Mouse (Mus musculus) stomach, postnatal 0 days (tissue): ENCODE measurements around the gene Tspan18. TPM values are rescaled to one million over a fixed set of nuclear protein-coding genes. Genes with fewer than 3 reads are reported as not detected.

Experiments
- ATAC-seq: fragments of 200-750 bp; cut with Nextera tagmentation; 2 replicates; pipeline ENCODE4 v1.8.0; 2017; ENCODE audit not compliant: low FRiP score, low TSS enrichment
- DNase-seq: peaks from one replicate; pipeline ENCODE4 v3.0.0-alpha.2; 2016; ENCODE audit warnings: low spot score
- H3K27ac ChIP-seq: fragments of 300-500 bp; sonication (generic); replicated peaks from 2 replicates; pipeline ENCODE4 v1.5.1; 2014; ENCODE audit warnings: mild to moderate bottlenecking, control low read depth
- H3K27me3 ChIP-seq: fragments of 300-500 bp; sonication (generic); 2 replicates; pipeline ENCODE4 v1.6.1; 2014; ENCODE audit warnings: low read length; ENCODE audit not compliant: control insufficient read depth, insufficient read depth
- H3K36me3 ChIP-seq: fragments of 300-500 bp; sonication (generic); 2 replicates; pipeline ENCODE4 v1.6.1; 2014; ENCODE audit warnings: low read length, mixed read lengths; ENCODE audit not compliant: control insufficient read depth, insufficient read depth
- H3K4me1 ChIP-seq: fragments of 300-500 bp; sonication (generic); replicated peaks from 2 replicates; pipeline ENCODE4 v1.6.1; 2014; ENCODE audit warnings: antibody characterized with exemption; ENCODE audit not compliant: control insufficient read depth, insufficient read depth
- H3K4me2 ChIP-seq: fragments of 300-500 bp; sonication (generic); replicated peaks from 2 replicates; pipeline ENCODE4 v1.6.1; 2014; ENCODE audit warnings: low read depth, mild to moderate bottlenecking, control low read depth, moderate library complexity
- H3K4me3 ChIP-seq: fragments of 300-500 bp; sonication (generic); 2 replicates; pipeline ENCODE4 v1.5.1; 2014; ENCODE audit warnings: low read depth, low read length, control low read depth
- H3K9ac ChIP-seq: fragments of 300-500 bp; sonication (generic); 2 replicates; pipeline ENCODE4 v1.6.1; 2014; ENCODE audit warnings: mild to moderate bottlenecking, low read length, control low read depth, mixed read lengths
- H3K9me3 ChIP-seq: fragments of 300-500 bp; sonication (generic); 2 replicates; pipeline ENCODE4 v1.6.1; 2016; ENCODE audit warnings: low read length; ENCODE audit not compliant: control insufficient read depth
- CTCF ChIP-seq: IDR thresholded peaks from 2 replicates; pipeline ENCODE4 v1.5.1; 2016; ENCODE audit warnings: antibody characterized with exemption, low read depth, mild to moderate bottlenecking, moderate library complexity
- EP300 ChIP-seq: optimal IDR thresholded peaks from 2 replicates; pipeline ENCODE3; 2016; ENCODE audit warnings: antibody characterized with exemption
- WGBS: fragments of 180-500 bp; shearing (Covaris S2); extraction: QIAGEN DNeasy Blood & Tissue Kit; methylation state at CpG from one replicate; pipeline ENCODE4 v1.1.7; 2014; 5-methylcytosine and 5-hydroxymethylcytosine counted together
- polyA plus RNA-seq: library from polyadenylated mRNA; unstranded; fragments of >200 nt; fragmentation: Nextera tagmentation; extraction: Ambion mirVana; gene quantifications from 2 replicates; pipeline ENCODE4 v1.2.1, GENCODE M21; 2015

Gene Tspan18
- polyA plus RNA-seq, 1 experiment from 2014 or later: 8.7 TPM

DNA sequence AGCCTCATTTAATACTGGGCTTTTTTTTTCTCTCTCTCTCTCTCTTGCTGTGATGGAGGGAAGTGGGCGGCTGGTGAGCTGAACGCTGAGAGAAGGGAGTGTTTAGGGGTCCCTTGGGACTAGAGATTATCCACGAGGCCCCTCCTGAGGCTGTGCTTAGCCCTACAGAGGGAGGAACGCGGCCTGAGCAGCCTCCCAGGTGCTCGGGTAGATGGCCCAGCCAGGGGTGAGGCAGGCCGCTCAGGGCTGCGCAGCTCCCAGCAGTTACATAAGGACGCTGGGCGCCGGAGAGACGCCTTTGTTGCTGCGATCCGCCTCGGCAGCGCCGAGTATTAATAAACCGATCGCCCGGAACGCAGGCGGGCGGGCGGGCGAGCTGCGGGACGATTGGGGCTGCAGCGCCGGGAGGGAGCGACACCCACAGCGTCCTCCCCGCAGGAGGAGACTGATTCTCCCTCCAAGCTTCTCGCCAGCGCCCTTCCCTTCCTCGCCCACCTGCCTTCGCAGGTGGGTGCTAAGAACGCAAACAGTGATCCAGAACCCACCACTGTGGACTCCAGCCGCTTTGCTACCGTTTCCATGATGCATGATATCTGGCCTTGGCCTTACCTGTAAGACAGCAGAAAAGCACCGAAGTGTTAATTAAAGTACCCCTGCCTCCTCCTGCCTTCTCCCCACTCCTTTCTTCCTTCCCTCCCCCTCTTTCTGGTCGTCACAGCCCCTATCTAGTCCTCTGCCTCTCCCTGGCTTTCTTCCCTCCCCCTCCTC is 154.0 kb downstream of the Tspan18 start:
- H3K4me3 ChIP-seq: peak overlapping the region; percentile 24
- H3K27me3 ChIP-seq: no peaks in the 10 kb centered on the region
- no peaks in the 10 kb centered on the region for H3K36me3 ChIP-seq
- WGBS: 6% methylated on average over 41 of the region's 41 CpGs
- no peaks in the 10 kb centered on the region for H3K9me3 ChIP-seq
- no peaks in the 10 kb centered on the region; the same call in 1 of the 2 replicates for H3K4me1 ChIP-seq
- ATAC-seq (no peak), DNase-seq (peak; percentile 38)
- TF ChIP-seq CTCF (no peak), EP300 (no peak)
- peak overlapping the region; percentile 49 for H3K4me2 ChIP-seq
- peak overlapping the region; percentile 41; the same call in 1 of the 2 replicates for H3K9ac ChIP-seq
- no peak overlapping the region for H3K27ac ChIP-seq

DNA sequence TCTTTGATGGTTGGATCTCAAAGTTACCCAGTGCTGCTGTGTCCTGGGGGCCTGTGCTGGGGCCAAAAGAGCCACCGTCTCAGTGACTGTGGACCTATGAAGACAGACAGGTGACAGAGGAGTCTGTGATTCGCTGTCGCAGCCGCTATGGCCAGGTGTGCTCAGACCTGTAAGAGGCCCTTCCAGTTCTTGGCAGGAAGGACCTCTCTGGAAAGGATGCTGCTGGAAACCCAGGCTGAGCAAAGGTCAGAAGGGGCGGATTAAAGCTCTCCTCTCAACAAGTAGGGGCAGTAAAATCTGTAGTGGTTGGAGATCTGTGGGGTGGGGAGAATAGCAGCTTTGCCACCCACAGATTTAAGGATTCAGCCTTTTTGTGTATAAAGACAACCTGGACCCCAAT is 154.7 kb downstream of the Tspan18 start:
- Histone ChIP-seq H3K27ac (no peak overlapping the region), H3K9me3 (no peaks in the 10 kb centered on the region), H3K27me3 (no peaks in the 10 kb centered on the region), H3K4me2 (no peak overlapping the region), H3K36me3 (no peaks in the 10 kb centered on the region), H3K9ac (no peak overlapping the region), H3K4me1 (no peaks in the 10 kb centered on the region; the same call in 1 of the 2 replicates), H3K4me3 (no peak overlapping the region)
- TF ChIP-seq EP300: no peak
- TF ChIP-seq CTCF: no peak
- ATAC-seq (no peak), DNase-seq (no peak)
- 78% methylated on average over 5 of the region's 5 CpGs for WGBS

DNA sequence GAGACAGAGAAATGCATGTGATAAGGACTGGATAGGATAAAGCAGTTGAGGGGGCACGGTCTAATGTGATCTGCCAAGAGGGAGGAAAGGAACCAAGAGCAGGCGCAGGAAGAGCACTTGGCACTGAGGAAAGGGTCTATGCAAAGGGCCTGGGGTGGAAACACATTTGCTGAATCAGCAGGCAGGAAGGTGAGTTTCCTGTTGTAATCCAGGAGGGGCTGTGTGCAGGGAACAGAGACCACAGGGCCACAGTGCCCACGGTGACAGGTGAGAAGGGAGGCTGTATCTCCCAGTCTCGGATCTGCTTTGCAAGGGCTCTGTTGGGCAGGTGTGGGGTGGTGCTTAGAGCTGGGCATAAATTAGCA is 156.0 kb downstream of the Tspan18 start:
- Histone ChIP-seq H3K4me1 (no peaks in the 10 kb centered on the region; the same call in 1 of the 2 replicates), H3K27ac (no peak overlapping the region), H3K4me3 (no peak overlapping the region), H3K36me3 (no peaks in the 10 kb centered on the region), H3K4me2 (no peak overlapping the region), H3K9ac (no peak overlapping the region), H3K9me3 (no peaks in the 10 kb centered on the region), H3K27me3 (no peaks in the 10 kb centered on the region)
- WGBS: 84% methylated on average over 4 of the region's 4 CpGs
- no peak for ATAC-seq
- TF ChIP-seq EP300: no peak
- TF ChIP-seq CTCF: no peak
- DNase-seq: no peak

DNA sequence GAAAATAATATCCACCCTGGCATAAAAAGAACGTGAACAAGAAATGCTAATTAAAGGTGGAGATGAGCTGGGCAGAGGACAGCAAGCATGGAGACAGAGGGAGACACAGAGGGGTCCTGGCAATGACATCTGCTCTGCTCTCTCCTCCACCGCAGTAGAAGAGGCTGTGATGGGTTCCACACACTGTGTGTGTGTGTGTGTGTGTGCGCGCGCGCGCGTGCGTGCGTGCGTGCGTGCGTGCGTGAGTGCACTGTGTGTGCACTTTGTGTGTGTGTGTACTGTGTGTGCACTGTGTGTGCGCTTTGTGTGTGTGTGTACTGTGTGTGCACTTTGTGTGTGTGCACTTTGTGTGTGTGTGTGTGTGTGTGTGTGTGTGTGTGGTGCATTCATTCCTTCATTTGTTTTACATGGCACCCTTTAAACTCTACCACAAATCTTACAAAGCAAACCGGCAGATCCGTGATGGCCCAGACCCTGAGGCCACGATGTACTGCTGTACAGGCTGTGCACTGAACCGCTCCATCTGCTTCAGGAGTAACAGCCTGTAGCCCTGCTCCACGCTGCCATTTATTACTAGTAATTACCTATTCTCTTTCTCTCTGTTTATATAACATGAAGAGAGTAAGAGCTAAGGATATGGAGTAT is 156.5 kb downstream of the Tspan18 start:
- Histone ChIP-seq H3K9me3 (no peaks in the 10 kb centered on the region), H3K4me3 (no peak overlapping the region), H3K27ac (no peak overlapping the region), H3K36me3 (no peaks in the 10 kb centered on the region), H3K4me1 (no peaks in the 10 kb centered on the region; the same call in 1 of the 2 replicates), H3K4me2 (no peak overlapping the region), H3K27me3 (no peaks in the 10 kb centered on the region), H3K9ac (no peak overlapping the region)
- WGBS: 79% methylated on average over 20 of the region's 20 CpGs
- ATAC-seq: no peak
- TF ChIP-seq EP300 (no peak), CTCF (no peak)
- no peak for DNase-seq

DNA sequence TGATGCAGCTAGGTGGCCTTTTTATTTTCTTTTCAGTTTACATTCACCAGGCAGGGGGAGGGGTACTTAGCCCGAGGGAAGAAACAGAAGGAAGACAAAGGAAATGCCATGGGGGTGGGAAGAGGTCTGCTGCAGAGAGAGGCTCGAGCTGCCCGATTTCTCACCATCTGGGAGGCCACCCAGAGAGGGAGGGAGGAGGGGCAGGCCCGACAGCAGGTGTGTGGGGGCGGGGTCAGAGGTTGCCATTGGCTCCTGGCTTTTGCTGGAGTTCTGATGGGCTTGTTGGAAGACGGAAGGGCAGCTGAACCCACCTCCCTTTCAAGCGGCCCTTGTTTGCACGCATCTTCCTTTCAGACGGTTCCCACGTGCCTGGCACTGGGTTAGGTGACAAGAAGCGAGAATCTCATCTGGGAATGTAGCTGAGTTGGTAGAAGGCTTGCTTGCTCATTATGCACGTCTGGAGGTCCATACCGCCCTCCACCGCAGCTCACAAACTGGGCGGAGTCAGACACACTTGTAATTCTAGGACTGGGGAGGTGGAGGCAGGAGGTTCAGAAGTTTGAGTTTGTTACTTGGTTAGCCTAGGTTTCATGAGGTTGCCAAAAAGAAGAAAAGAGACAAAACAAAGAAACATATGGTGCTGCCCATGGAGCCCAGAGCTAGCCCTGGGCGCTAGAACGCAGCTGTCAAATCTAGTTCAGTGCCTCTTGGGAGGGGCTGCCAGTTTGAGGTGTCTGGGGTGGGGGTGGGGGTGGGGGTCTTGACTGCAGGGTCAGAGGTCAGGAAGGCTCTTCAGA is 157.2 kb downstream of the Tspan18 start:
- H3K4me3 ChIP-seq: no peak overlapping the region

More for the DNA sequence above, 157.2 kb downstream of the Tspan18 start:
- H3K9me3 ChIP-seq: no peaks in the 10 kb centered on the region
- no peak overlapping the region for H3K9ac ChIP-seq
- 25% methylated on average over 17 of the region's 17 CpGs for WGBS
- H3K36me3 ChIP-seq: no peaks in the 10 kb centered on the region
- no peaks in the 10 kb centered on the region for H3K27me3 ChIP-seq
- ATAC-seq (0 out of 2 replicates have a peak, but pooled peaks have one; percentile 35), DNase-seq (peak; percentile 83)
- H3K27ac ChIP-seq: no peak overlapping the region
- TF ChIP-seq CTCF (no peak), EP300 (no peak)
- H3K4me1 ChIP-seq: no peaks in the 10 kb centered on the region
- H3K4me2 ChIP-seq: peak overlapping the region; percentile 20; the same call in 1 of the 2 replicates
